In the genomic region with DNA sequence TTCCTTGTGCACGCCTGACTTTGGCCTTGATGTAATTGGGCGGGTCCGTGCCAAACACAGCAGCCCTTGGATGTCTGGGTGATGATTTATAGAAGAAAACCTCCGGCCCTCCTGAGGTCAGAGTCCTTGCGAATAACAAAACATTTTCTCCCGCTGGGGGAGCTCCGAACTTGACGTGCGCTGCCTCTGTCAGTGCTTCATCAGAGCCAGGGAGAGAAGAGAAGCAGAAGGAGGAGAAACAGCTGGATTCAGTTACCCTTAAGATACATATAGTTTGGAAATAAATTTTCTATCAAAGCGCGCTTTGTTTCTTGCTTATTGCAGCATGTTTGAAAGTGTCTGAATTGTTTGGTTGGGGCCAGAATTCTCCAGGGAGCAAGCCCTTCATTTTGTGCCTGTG, we compare ENCODE assay signal across 8 mouse cellular contexts.
DNase-seq lines count a peak whose midpoint lies in the region; ATAC-seq and TF ChIP-seq lines count a peak whose summit lies in the region.

No protein-coding gene starts in this region.

- no peak for ATAC-seq in embryonic facial prominence, embryonic 15.5 days (ENCODE audit: insufficient number of reproducible peaks, low FRiP score, low TSS enrichment, low read depth)
- no peak for ATAC-seq in monocyte, adult 5-6 weeks (replicated peaks; ENCODE audit: insufficient number of reproducible peaks, low FRiP score, low TSS enrichment, poor library complexity, severe bottlenecking)

- H3K4me3 ChIP-seq in embryonic facial prominence, embryonic 15.5 days (replicated peaks): no peak overlapping the region
- no peak overlapping the region for H3K4me3 ChIP-seq in cerebellum, adult 2 months (replicated peaks; ENCODE audit: insufficient read depth, low read depth, low read length)

- no peaks in the 10 kb centered on the region for H3K36me3 ChIP-seq in embryonic facial prominence, embryonic 15.5 days

- TF ChIP-seq POLR2A in cerebellum, adult 2 months (IDR thresholded peaks at IDR 0.05; ENCODE audit: borderline replicate concordance, insufficient read depth, low read length): no peak

- no peak overlapping the region for H3K9ac ChIP-seq in embryonic facial prominence, embryonic 15.5 days

- peak; percentile 73 for DNase-seq in ovary, adult 18-20 months (ENCODE audit: low spot score)
- no peak for DNase-seq in ovary, postnatal 14 days (ENCODE audit: low spot score)
- DNase-seq in kidney, postnatal 14 days: peak; percentile 75
- no peak for DNase-seq in layer of hippocampus, postnatal 10 days (ENCODE audit: low spot score in 2 of 2)
- DNase-seq in cerebellum, adult 2 months: no peak
- no peak for DNase-seq in thymus, postnatal 4 days

- peaks cover 8% of the 10 kb centered on the region; the same call in 1 of the 2 replicates for H3K4me1 ChIP-seq in embryonic facial prominence, embryonic 15.5 days
- H3K4me1 ChIP-seq in cerebellum, adult 2 months (ENCODE audit: control insufficient read depth, insufficient read depth, low read length): no peaks in the 10 kb centered on the region

- WGBS in embryonic facial prominence, embryonic 15.5 days: 12% methylated on average over 11 of the region's 11 CpGs
- WGBS in cerebellum, adult 2 months: 33% methylated on average over 11 of the region's 11 CpGs

- H3K9me3 ChIP-seq in embryonic facial prominence, embryonic 15.5 days (replicated peaks): no peaks in the 10 kb centered on the region

- 0 out of 2 replicates have a peak overlapping the region, but pooled peaks have one; percentile 8 for H3K4me2 ChIP-seq in embryonic facial prominence, embryonic 15.5 days (replicated peaks)

- H3K27me3 ChIP-seq in embryonic facial prominence, embryonic 15.5 days: peaks cover 15% of the 10 kb centered on the region; the same call in 1 of the 2 replicates
- no peaks in the 10 kb centered on the region for H3K27me3 ChIP-seq in cerebellum, adult 2 months (ENCODE audit: control insufficient read depth, insufficient read depth, low read length)

- no peak overlapping the region for H3K27ac ChIP-seq in embryonic facial prominence, embryonic 15.5 days (replicated peaks)
- H3K27ac ChIP-seq in cerebellum, adult 2 months (ENCODE audit: insufficient read depth, low read length): no peak overlapping the region

- no peak for TF ChIP-seq CTCF in cerebellum, adult 2 months (IDR thresholded peaks at IDR 0.05; ENCODE audit: borderline replicate concordance, insufficient read depth, low read depth, low read length)

Comparison
In these comparisons a context has a peak if more than half of its experiments do, and no peak if none do; other contexts are left out.
1. DNase-seq: peak in ovary, adult 18-20 months (single experiment) and kidney, postnatal 14 days (single experiment); none in ovary, postnatal 14 days (single experiment), layer of hippocampus, postnatal 10 days (0 of 2), cerebellum, adult 2 months (0 of 2) and thymus, postnatal 4 days (single experiment).